Mouse (Mus musculus) megakaryocyte-erythroid progenitor cell, adult 5-6 weeks (primary cell): ENCODE data around the gene Zbtb45. TPM values are rescaled to one million over a fixed set of nuclear protein-coding genes. Genes with fewer than 3 reads are reported as not detected.

Experiments used
- ATAC-seq: replicated peaks from 2 replicates; pipeline ENCODE4 v1.8.0; 2016; ENCODE audit warnings: mild to moderate bottlenecking, inconsistent platforms; ENCODE audit not compliant: severe bottlenecking, poor library complexity, low FRiP score, low TSS enrichment
- total RNA-seq, 2 experiments: library from RNA; stranded (forward) in 1 of 2; stranded (reverse) in 1 of 2; fragments of 200-1000, 215-1000 nt in 1 of 2; fragments of >200 nt in 1 of 2; fragmentation: Nextera tagmentation in 1 of 2; gene quantifications; 2 replicates each; pipeline ENCODE4 v1.2.3; 2014 to 2017

The Zbtb45 gene
- total RNA-seq, 2 experiments from 2014 or later: 9.2 to 14.0 TPM

DNA sequence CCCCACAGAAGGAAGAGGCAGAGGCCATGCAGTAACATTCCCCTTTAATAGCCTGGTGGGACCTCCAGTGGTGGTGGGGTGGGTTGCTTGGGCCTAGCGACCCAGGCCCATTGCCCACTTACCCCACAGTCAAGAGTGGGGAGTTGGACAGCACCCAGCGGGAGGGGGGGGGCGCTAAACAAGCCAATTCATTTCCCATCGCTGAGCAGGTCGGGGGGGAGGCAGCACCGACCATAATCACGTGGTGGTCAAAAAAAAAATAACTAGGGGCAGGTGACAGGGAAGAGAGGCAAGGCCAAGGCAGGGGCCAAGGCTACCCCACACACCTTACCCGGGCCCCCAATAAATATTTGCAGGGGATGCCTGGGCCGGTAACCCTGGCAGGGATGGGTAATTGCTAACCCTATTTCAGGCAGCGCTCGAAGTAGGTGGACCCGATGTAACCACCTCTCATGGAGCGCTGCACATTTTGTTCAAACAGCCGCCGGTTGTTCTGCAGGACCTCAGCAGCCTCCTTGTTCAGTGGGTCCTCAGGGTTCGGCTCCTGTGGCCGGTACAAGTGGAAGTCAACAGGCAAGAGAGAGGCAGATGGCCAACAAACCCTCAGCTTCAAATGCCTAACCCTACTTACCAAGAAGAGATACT is 25.5 kb upstream of the Zbtb45 start:
- no peak for ATAC-seq

DNA sequence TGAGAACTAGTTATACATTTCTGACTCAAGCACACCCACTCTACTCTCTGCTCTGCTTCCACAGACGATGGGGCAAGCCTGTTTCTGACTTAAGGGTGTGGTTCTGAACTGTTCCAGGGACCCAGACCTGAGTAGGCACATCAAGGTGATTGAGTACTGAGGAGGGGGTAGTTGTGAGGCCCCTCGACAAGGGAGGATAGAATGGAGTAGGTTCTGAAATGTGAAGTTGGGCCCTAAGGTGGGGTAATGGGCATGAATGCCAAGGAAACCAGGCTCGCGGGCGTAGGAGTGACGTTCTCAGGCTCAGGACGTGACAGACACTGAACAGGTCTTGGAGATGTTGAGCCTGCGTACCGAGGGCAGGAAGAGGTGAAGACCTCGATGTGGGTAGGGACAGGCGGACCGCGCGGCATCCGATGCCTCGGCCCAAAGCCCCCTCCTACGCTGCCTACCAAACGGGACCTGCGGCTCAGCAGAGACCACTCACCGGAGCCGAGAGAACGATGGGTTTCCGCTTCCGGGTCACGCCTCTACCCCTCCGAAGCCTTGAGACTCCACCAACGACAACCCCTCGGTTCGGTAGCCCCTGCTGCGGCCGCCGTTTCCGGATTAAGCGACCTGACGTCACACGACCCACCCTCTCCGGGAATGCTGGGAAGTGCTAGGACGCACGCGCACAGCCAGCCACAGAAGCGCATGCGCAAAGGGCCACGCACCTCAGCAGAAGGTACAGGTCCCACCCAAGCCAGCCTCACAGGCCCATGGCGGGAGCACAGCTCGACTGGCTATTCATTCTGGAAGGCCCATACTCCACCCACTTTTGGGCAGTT is 24.5 kb upstream of the Zbtb45 start, which contains the start of gene Chmp2a:
Gene Chmp2a, minus strand, starts transcription at position 660 of the 830 bp plus-strand sequence.
- ATAC-seq: peak; percentile 64

DNA sequence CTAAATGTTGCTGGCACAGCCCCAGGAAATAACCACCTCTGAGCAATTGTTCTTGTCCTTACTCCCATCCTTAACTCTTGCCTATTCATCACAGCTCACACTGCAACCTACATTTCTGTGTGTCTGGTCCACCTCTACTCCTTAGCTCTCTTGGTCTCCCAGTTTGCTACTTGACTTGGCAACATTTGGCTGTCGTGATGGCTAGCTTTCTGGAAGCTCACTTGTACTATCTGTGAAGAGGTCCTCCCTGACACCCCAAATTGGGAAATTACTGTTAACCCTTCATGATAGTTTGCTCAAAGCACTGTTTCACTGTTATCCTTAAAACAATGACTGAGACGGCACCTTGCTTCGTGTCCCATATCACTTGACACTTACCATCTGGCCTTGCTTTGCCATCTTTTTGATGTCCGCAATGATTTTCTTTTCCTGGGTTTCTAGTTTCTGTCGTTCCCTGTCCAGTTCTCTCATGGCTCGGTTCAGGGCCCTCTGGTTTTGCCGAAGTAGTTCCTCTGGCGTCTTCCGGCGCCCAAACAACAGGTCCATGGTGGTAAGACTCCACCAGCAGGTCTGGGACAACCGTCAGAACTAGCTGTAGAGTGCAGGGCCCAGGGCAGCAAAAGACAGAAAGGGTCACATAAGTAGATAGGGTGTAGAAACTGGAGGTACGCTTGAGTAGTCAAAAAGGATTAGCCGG is 23.8 kb upstream of the Zbtb45 start:
- ATAC-seq: 0 out of 2 replicates have a peak, but pooled peaks have one; percentile 0

DNA sequence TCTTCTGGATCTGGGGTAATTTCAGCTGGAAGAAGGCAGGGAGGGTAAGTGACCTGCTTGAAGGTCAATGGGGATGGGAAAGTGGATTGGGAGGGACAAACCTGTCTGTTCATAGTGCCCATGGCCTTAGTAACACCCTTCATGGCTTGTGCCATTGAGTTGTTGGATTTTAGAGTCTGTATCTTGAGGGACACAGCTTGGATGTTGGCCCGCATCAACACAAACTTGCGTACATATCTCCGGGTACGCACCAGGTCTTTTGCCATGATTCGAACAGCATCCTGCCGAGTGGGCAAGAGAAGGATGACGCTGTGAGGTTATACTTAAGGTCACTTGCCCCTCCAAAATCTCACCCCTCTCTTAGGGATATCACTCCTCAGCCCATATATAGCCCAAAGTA is 22.7 kb upstream of the Zbtb45 start:
- no peak for ATAC-seq

DNA sequence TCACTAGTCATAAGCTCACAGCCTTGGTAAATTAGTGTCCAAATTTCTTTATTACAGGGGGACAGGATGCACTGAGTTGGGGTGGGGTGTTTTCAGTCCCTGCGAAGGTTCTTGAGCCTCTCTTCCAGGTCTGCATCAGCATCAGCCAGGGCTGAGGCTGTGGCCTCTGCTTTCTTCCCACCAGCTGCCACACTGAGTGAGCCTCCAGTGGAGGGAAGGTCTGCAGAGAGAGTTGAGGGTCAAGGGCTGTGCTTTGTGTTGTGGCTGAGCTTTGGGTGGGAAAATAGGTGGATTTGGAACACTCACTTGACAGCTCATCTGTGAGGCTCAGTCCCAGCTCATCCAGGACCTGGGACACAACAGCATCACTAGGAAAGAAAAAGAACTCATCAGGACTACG is 22.1 kb upstream of the Zbtb45 start:
- ATAC-seq: no peak

DNA sequence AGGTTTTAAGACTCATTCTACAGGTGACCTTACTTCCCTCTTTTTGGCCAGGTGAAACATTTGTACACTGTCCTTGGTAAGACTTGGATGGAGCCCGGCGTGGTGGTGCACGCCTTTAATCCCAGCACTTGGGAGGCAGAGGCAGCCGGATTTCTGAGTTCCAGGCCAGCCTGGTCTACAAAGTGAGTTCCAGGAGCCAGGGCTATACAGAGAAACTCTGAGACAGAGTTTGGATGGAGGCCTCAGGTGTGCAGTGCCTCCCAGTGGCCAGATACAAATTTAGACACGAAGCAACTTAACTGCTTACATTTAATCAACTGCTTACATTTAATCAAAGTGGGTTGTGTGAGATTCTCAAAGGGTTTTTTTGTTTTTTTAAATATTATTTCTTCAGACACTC is 21.2 kb upstream of the Zbtb45 start:
- no peak for ATAC-seq

DNA sequence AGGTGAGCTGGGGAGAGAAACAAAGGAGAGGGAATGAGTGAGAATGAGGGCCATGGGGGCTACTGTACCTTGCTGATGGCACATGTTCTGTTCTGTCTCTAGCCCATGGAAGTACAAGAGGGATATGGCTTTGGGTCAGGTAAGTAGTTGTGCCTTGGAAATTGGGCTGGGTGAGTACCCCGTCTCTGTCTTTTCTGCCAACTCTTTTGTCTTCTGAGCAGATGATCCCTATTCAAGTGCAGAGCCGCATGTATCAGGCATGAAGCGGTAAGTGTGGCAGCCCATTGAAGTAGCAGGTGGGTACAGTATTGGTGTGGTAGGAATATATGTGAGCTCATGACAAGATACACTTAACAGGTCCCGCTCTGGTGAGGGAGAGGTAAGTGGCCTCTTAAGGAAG is 19.2 kb upstream of the Zbtb45 start:
- ATAC-seq: no peak

DNA sequence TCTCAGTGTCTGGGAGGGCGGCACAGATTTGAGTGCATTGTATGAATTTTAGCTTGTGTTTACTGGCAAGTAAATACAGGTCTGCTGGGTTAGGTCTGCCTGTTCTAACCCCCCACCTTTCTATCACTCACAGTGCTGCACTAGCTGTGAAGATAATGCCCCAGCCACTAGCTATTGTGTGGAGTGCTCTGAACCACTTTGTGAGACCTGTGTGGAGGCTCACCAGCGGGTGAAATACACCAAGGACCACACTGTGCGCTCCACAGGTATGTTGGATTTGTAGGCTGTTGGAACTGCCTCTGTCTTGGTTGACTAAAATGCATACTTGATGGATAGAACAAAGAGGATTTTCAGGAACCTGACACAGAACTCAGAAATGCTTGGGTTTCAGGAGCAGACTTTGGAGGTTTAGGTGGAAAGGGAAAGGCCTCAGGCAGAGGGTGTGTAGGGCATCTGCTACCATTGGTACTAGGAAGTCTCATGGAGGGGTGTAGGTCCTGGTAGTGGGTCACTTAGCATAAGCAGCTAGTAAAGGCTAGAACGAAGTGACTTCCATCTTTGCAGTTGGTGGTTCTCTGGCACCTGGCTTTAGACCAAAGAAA is 15.8 kb upstream of the Zbtb45 start:
- no peak for ATAC-seq

DNA sequence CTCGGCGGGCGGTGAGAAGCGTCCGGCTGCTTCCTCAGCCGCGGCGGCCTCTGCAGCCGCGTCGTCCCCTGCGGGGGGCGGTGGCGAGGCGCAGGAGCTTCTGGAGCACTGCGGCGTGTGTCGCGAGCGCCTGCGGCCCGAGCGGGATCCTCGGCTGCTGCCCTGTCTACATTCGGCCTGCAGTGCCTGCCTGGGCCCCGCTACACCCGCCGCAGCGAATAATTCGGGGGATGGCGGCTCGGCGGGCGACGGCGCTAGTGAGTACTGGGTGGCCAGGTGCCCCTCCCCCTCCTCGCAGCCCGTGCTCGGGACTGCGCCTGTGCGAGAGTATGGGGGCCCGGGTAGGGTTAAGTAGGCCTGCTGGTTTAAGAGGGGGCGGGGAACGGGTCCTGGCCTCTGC is 15.0 kb upstream of the Zbtb45 start:
- peak; percentile 12 for ATAC-seq

DNA sequence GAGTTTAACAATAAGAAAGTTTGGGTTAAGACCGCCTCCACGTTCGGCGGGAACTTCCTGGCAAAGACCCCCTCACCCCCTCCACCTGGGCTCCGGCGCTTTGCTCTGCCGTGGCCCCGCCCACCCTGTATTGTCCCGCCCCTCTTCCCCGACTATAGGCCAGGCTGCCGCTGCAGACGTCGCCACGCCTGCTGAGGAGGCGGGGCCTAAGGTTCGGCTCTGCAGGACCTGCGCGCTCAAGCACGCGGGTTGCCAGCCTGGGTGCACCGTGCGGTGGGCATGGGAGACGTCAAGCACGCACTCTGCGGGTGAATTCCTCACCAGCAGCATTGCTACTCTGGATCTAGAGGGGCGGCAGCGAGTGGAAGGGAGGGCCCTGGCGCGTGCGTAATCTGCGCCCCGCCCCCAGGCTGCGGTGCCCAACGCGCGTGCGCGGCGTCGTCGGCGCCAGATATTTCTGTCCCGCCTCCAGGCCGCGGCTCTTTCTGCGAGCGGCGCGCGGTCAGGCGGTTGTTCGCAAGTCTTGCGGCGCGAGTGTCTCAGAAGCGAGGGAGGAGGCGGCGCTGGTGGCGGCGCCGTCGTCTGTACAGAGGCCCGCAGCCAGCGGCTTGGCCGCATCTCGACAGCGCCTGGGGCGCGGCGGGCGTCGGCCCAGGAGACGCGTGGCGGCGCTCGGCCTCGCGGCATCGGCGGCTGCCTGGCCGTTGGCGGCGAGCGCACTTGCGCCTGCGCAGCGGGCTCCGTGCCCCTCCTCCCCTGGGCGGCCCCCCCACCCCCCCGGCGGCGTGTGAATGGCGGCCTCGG is 14.3 kb upstream of the Zbtb45 start:
- peak; percentile 84 for ATAC-seq

DNA sequence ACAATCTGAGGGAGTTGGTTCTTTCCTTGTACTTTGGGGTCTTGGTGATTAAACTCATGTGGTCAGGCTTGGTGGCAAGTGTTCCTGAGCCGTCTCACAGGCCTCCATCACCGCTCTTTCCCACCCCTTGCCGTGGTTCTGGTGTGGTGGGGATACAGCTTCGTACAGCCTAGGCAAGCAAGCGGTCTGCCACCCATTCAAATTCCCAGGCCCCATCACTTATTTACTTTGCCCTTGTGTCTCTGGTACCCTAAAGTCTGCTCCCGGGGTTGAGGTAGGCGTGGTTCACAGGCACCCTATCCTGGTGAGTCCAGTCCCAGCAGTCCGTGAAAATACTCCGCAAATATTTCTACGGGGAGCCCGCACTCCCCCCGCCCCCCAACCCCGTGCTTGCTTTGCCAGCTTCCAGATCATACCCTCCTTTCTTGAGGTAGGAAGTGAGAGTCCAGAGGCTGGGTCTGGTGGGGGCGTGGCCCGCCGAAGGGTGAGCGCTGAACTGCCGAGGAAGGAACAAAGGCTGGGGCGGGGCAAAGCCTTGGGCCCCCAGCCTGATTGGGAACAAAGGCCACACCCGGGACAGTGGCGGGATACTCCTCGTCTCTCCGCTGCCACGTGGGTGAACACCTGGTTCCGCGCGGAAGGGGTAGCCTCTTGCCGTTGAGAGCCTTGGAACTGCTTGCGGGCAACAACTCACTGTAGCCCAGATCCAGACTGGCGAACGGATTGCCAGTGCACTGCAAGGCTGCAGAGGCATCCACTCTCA is 13.1 kb upstream of the Zbtb45 start:
- peak; percentile 58 for ATAC-seq

DNA sequence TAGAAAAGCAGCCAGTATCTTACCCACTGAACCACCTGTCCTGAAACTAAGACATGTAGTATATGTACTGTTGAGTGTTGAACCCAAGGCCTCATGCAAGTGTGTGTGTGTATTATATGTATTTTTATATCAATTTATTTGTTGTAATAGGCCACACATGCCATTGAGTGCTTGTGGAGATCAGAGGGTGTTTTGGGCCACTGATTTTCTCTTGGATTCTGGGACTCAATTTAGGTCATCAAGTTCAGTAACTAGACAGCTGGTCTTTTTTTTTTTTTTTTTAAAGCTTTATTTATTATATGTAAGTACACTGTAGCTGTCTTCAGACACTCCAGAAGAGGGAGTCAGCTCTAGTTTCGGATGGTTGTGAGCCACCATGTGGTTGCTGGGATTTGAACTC is 5.4 kb upstream of the Zbtb45 start:
- no peak for ATAC-seq

DNA sequence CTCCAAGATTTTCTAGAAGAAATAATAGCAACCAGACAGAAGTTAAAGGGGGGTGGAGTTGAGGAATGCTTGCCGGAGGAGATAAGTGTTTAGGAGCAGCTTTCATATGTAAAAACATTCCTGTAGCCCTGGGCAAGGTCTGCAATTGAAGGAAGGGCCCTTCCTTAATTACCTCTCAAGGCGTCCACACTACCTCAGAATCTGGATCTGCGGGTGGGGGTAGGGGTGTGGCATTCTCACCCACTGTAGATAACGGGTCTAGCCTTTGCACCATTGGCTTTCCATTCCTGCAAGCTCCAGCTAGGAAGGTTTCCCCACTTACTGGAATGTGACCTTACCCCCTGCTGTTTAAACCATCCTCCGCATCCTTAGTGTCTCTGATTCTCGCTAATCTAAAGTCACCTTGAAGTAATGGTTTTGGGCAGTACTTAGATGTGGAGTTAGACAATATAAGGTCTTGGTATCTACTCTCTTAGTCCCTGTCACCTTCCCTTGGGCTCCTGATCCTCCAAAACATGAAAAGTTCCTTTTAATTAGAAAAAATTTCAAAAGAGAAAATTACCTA is 4.5 kb upstream of the Zbtb45 start:
- no peak for ATAC-seq

DNA sequence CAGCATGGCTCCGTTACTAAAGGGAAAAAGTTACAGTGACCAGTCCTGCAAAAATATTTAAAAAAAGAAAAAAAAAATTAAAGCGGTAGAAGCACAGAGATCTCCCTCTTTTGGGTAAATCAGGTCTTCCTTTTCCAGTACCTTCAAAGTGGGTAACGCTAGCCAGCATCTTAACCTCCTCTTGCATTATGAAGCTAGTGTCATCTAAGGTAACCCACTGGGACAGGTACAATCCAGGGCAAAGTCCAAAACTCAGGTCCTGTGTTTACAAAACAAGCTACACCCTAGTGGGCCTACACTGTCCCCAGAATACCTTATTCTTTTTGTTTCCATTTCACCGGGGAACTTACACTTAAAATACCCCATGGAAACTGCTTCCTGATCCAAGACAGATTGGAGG is 3.8 kb upstream of the Zbtb45 start:
- ATAC-seq: no peak

DNA sequence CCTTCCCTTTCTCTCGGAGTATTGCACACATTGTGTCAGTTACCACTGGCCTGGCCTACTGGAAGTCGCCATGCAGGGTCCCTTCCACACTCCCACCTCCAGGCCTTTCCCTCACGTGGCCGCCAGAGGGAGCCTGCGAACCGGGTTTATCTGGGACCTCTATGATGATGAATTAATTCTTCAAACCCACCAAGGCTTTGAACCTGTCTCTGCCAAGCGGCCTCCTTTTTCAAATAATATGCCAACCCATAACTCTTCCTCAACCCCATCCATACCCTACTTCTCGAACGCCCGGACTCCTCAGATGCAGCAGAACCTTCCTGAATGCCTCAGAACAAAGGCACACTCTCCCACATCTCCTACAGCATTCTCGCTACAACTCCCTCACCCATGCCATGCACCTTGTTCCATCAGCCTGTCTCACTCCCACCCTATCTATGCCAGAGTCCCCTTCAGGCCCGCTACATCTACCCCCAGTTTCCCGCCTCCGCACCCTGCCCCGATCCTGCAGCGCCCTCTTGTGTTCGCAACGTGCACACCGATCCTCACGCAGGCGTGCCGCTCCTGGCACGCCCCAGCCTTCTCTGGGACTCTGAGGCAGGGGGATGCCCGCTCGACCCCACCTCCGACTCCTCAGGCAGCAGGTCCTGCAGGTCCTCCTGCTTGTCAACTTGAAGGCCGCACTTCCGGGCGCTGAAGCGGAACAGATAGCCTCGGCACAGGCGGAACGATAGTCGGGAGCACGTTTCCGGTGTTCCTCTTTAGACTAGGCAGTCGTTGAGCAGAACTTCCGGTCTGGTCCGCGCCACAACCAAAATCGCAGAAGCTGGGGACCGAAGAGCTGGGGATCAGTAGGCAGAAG is 460 bp downstream of the Zbtb45 start:
- ATAC-seq: peak; percentile 94

DNA sequence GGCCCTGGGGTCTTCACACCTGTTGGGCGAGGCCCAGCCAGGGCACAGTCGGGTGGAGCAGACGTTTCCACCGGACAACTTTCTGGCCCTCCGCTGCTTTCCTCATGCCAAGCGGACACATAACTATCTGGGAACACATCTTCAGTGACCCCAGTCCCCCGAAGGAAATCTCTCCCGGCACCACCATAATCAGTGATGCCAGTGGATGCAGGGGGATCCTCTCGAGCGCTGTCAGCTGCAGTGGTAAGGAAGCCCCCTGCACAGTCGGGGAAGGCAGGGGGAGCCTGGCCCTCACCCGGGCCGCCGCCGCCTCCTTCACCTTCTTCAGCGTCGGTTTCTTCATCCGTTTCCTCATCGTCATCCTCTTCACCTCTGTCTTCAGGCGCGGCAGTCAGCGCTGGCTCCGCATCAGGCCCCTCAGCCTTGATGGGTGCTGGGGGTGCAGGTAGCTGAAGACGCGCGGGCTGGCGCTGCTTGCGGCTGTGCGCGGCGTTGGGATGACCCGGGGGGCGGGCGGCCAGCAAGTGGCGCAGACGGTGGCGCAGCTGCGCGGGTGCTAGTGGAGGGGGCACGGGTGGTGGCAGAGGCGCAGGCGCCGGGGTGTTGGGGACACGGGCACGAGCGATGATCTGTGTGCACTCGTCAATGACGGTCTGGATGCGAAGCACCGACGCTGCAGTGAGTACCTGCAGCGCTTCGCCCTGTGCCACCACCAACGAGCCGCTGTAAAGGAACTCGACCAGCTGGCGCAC is 2.3 kb downstream of the Zbtb45 start:
- no peak for ATAC-seq

DNA sequence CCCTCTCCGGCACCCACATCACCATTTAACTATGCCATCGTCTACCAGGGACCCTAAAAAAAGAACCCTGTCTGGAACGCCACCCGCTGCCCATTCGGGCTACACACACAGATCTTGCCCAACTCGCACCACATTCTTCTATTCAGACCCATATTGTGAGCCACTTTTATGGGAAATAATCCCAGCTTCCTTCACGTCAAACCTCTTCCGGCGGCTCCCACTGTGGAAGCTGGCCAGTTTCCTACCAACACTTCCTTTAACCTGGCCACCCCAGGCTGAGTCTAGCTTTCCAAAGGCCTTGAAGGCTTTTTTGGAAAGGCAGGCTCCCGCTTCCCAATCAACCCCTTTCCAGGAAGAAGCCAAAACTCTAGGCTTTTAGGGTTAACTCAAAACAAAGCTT is 3.3 kb downstream of the Zbtb45 start:
- no peak for ATAC-seq
